Mouse (Mus musculus) liver, adult 2 months (tissue): ENCODE measurements around the gene Tmem206. TPM values are rescaled to one million over a fixed set of nuclear protein-coding genes. Genes with fewer than 3 reads are reported as not detected.

ENCODE experiments used
- DNase-seq: peaks from one replicate; pipeline ENCODE4 v3.0.0-alpha.2; 2011; ENCODE audit warnings: low read depth, low spot score; ENCODE audit errors: extremely low read depth
- H3K27ac ChIP-seq: fragments of 200-500 bp; replicated peaks from 2 replicates; pipeline ENCODE4 v1.5.1; 2012; ENCODE audit warnings: low read depth, mild to moderate bottlenecking, control low read depth, inconsistent platforms, low read length; ENCODE audit not compliant: insufficient read depth
- H3K27me3 ChIP-seq: fragments of 200-500 bp; 2 replicates; pipeline ENCODE4 v1.6.1; 2012; ENCODE audit warnings: mild to moderate bottlenecking, moderate library complexity, low read length, inconsistent platforms; ENCODE audit not compliant: control insufficient read depth, insufficient read depth
- H3K36me3 ChIP-seq: fragments of 200-500 bp; 2 replicates; pipeline ENCODE4 v1.6.1; 2012; ENCODE audit warnings: low read length, inconsistent platforms; ENCODE audit not compliant: control insufficient read depth, insufficient read depth
- H3K4me1 ChIP-seq: fragments of 200-500 bp; 2 replicates; pipeline ENCODE4 v1.6.1; 2011; ENCODE audit warnings: low read length; ENCODE audit not compliant: control insufficient read depth, insufficient read depth
- H3K4me3 ChIP-seq: fragments of 200-500 bp; 2 replicates; pipeline ENCODE4 v1.5.1; 2011; ENCODE audit warnings: low read depth, mild to moderate bottlenecking, control low read depth, low read length, moderate library complexity; ENCODE audit not compliant: insufficient read depth
- H3K79me2 ChIP-seq: fragments of 200-500 bp; 2 replicates; pipeline ENCODE4 v1.6.1; 2012; ENCODE audit warnings: inconsistent platforms, mild to moderate bottlenecking, low read length, moderate library complexity; ENCODE audit not compliant: control insufficient read depth, insufficient read depth
- H3K9ac ChIP-seq: fragments of 200-500 bp; 2 replicates; pipeline ENCODE4 v1.6.1; 2012; ENCODE audit warnings: low read depth, mild to moderate bottlenecking, control low read depth, inconsistent platforms, low read length
- CTCF ChIP-seq: fragments of 200-500 bp; IDR thresholded peaks from 2 replicates; pipeline ENCODE4 v1.5.1; 2011; ENCODE audit warnings: low read depth, low read length, control low read depth
- POLR2A ChIP-seq: fragments of 200-500 bp; IDR thresholded peaks from 2 replicates; pipeline ENCODE4 v1.6.1; 2011; ENCODE audit warnings: low read length, control low read depth; ENCODE audit not compliant: insufficient read depth; ENCODE audit errors: extremely low read depth
- WGBS: fragments of 180-500 bp; shearing (Covaris S2); methylation state at CpG from one replicate; pipeline ENCODE4 v1.1.7; 2018; 5-methylcytosine and 5-hydroxymethylcytosine counted together
- polyA plus RNA-seq: library from polyadenylated mRNA; depleted of rRNA; stranded (reverse); fragments of >200 nt; gene quantifications from 2 replicates; pipeline ENCODE4 v1.2.3, GENCODE M21; 2012
- total RNA-seq: library from RNA; depleted of rRNA; stranded (reverse); fragments of >200 nt; gene quantifications from 2 replicates; pipeline ENCODE4 v1.2.3, GENCODE M21; 2014

The Tmem206 gene
- total and polyA plus RNA-seq, 2 experiments, result 1.0 to 1.5 TPM

GRCm38 (mm10) chr1:191349486-191350037 is 23.9 kb downstream of the Tmem206 start:
- Histone ChIP-seq H3K79me2 (no peaks in the 10 kb centered on the region), H3K27me3 (no peaks in the 10 kb centered on the region), H3K9ac (no peak overlapping the region), H3K4me3 (no peak overlapping the region), H3K27ac (no peak overlapping the region), H3K4me1 (no peaks in the 10 kb centered on the region), H3K36me3 (peaks cover 23% of the 10 kb centered on the region)
- TF ChIP-seq POLR2A (no peak), CTCF (no peak)
- no peak for DNase-seq
- 90% methylated on average over 23 of the region's 23 CpGs for WGBS

GRCm38 (mm10) chr1:191350355-191350754 is 24.6 kb downstream of the Tmem206 start:
- 85% methylated on average over 5 of the region's 5 CpGs for WGBS
- peaks cover 29% of the 10 kb centered on the region for H3K36me3 ChIP-seq

GRCm38 (mm10) chr1:191352786-191353488 is 27.2 kb downstream of the Tmem206 start:
- TF ChIP-seq CTCF (peak; percentile 33; the same call in 1 of the 2 replicates), POLR2A (no peak)
- Histone ChIP-seq H3K4me1 (no peaks in the 10 kb centered on the region), H3K27ac (no peak overlapping the region), H3K27me3 (no peaks in the 10 kb centered on the region), H3K4me3 (no peak overlapping the region), H3K79me2 (no peaks in the 10 kb centered on the region), H3K9ac (no peak overlapping the region), H3K36me3 (peaks cover 51% of the 10 kb centered on the region)
- DNase-seq, result no peak
- WGBS, result 69% methylated on average over 14 of the region's 14 CpGs

More at GRCm38 (mm10) chr1:191350355-191350754, 24.6 kb downstream of the Tmem206 start:
- no peak overlapping the region for H3K4me3 ChIP-seq
- no peak for TF ChIP-seq CTCF
- no peak for TF ChIP-seq POLR2A
- H3K27ac ChIP-seq, result no peak overlapping the region
- no peaks in the 10 kb centered on the region for H3K27me3 ChIP-seq
- no peaks in the 10 kb centered on the region for H3K79me2 ChIP-seq
- H3K9ac ChIP-seq, result no peak overlapping the region
- H3K4me1 ChIP-seq, result no peaks in the 10 kb centered on the region
- no peak for DNase-seq

DNA sequence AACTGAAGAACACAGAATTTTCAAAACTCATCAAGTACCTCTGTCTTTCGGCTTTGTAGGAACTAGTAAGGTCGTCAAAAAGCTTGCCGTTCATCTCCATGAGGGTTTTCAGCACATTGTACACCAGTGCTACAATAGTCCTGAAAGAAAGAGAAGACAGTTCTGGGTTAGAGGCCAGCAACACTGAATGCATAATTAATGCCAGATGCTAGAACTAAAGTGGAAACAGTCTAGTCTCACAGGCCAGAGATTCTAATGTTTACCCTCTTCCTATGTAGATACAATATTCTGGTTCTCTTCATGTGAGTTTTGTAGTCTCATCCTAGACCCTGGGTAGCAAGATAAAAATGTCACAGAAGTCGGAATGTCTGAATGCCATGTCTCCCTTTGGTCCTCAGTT is 28.1 kb downstream of the Tmem206 start:
- H3K9ac ChIP-seq, result no peak overlapping the region
- 95% methylated on average over 4 of the region's 4 CpGs for WGBS
- no peak overlapping the region for H3K27ac ChIP-seq
- peaks cover 59% of the 10 kb centered on the region for H3K36me3 ChIP-seq
- no peaks in the 10 kb centered on the region for H3K79me2 ChIP-seq
- DNase-seq, result no peak
- TF ChIP-seq POLR2A (no peak), CTCF (no peak)
- H3K4me3 ChIP-seq, result no peak overlapping the region
- no peaks in the 10 kb centered on the region for H3K27me3 ChIP-seq
- no peaks in the 10 kb centered on the region for H3K4me1 ChIP-seq

DNA sequence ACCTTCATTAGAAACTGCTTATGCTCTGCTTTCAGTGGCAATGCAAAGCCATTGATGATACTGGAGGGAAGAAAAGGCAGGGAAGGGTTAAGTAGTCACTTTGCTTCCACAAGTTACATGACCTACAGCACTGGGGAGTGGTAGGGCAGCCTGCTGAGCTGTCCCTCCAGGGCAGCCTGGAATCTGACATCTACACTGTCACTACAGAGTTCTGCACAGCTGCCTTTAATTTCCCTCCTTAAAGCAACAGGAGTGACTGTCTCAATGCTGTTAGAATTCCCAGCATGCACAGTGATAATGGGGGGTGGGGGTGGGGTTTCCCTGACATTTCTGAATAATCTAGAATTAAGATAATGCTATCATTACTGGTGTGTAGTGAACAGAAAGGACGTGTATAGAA is 31.2 kb downstream of the Tmem206 start:
- TF ChIP-seq CTCF, result no peak
- no peak for TF ChIP-seq POLR2A

GRCm38 (mm10) chr1:191359478-191359877 is 33.8 kb downstream of the Tmem206 start:
- no peak overlapping the region for H3K27ac ChIP-seq
- no peak for DNase-seq
- no peak for TF ChIP-seq POLR2A
- no peak for TF ChIP-seq CTCF
- no peak overlapping the region for H3K9ac ChIP-seq
- 88% methylated on average over 7 of the region's 7 CpGs for WGBS
- H3K27me3 ChIP-seq, result no peaks in the 10 kb centered on the region
- H3K4me1 ChIP-seq, result peaks cover 9% of the 10 kb centered on the region; the same call in 1 of the 2 replicates
- H3K4me3 ChIP-seq, result no peak overlapping the region
- peaks cover 9% of the 10 kb centered on the region; the same call in 1 of the 2 replicates for H3K79me2 ChIP-seq
- peaks cover 69% of the 10 kb centered on the region for H3K36me3 ChIP-seq

More for the DNA sequence above, 31.2 kb downstream of the Tmem206 start:
- peaks cover 4% of the 10 kb centered on the region; the same call in 1 of the 2 replicates for H3K4me1 ChIP-seq
- peaks cover 3% of the 10 kb centered on the region; the same call in 1 of the 2 replicates for H3K79me2 ChIP-seq
- 76% methylated on average over 1 of the region's 1 CpGs for WGBS
- no peak overlapping the region for H3K4me3 ChIP-seq
- no peak overlapping the region for H3K9ac ChIP-seq
- no peak overlapping the region for H3K27ac ChIP-seq
- no peak for DNase-seq
- no peaks in the 10 kb centered on the region for H3K27me3 ChIP-seq
- H3K36me3 ChIP-seq, result peaks cover 73% of the 10 kb centered on the region
